Mouse (Mus musculus) kidney, postnatal 25 days (tissue): ENCODE results near the gene Acads.
"Not testable (repeated sequence)": the region's sequence is repeated elsewhere in the genome, so short reads cannot be mapped to it uniquely, and the experiment has no call there.

ENCODE experiments used
- DNase-seq, 2 experiments: peaks; one replicate each; pipeline ENCODE4 v3.0.0; 2021; ENCODE audit warnings: mixed read lengths in 2 of 2

Gene Acads

DNA sequence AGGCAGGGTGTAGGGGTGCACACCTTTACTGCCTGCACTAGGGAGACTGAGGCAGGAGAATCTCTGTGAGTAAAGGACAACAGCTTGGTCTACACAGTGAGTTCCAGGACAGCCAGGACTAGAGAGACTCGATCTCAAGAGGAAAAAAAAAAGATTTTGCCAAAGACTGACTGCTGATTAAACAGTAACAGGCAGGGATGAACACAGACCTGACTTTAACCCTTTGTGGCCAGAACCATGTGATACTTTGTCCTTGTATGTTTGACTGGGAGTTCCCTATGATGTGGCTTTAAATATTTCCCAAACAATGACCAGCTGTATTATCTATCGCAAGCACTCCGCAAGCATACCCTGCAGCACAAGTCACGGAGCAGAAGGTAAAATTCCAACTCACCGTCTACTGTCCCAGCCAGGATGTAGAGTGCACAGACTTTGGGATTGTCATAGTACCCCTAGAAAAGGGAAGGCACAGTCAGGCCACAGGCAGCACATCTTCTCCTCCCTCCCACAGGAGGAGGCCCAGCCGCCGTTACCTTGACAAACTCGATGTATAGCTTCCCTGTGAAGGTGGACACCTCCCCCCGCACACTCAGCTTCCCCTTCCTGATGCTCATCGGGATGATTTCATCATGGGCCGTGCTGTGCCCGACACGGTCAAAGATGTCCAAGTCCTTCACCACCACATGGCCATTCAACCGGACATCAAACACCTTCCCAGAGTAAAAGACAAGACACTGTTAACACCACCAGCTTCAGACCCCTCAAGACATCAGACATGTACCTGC is 30.7 kb upstream of the Acads start:
- DNase-seq = peak in 1 of 2 experiments; percentile 36

DNA sequence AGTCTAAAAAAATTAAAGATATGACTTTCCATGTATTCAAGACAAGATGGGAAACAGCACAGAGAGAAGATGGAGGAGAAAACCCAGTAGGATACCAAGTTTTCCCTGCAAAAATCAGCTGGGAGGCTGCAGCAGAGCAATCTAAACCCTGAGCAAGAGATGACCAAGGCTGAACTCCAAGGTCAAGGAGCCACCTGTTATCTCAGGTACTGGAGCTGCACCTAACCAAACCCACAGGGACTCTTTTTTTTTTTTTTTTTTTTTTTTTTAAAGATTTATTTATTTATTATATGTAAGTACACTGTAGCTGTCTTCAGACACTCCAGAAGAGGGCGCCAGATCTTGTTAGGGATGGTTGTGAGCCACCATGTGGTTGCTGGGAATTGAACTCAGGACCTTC is 29.7 kb upstream of the Acads start:
- DNase-seq = not testable (repeated sequence)

DNA sequence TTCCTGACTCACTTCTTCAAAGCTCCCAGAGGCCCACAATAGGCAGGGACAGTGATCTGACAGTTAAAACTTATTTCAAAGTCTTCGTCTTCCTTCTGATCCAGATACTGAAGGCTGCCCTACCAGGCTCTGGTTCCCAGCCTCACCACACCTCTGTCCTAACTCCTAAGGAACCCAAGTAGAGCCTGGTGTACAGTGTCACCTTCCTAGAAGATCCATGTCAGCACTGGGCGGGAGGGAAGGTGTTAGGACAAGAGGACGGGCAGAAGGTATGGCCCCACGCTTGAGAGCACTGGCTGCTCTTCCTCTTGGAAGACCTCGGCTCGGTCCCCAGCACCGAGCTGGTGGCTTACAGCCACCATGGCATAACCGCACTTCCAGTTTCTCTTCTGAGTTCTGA is 29.2 kb upstream of the Acads start:
- DNase-seq = peak in 1 of 2 experiments; percentile 22

DNA sequence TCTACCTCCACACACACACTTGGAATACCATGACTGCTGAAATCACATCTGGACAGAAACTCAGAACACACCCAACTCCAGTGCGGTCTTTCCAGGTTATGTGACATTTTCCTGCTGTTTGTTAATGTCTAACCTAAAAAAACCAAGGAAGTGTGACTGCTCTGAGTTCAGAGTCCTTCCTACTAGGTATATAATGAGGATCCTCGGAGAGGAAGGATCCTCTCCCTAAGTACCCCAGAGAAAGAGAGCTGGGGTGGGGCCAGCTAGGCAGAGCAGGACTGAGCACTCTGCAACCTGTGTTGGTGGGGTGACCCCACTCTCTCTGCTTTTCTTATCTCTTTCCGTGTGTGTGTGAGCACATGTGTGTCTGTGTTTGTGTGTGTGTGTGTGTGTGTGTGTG is 28.2 kb upstream of the Acads start:
- DNase-seq = peak in 1 of 2 experiments; percentile 67

DNA sequence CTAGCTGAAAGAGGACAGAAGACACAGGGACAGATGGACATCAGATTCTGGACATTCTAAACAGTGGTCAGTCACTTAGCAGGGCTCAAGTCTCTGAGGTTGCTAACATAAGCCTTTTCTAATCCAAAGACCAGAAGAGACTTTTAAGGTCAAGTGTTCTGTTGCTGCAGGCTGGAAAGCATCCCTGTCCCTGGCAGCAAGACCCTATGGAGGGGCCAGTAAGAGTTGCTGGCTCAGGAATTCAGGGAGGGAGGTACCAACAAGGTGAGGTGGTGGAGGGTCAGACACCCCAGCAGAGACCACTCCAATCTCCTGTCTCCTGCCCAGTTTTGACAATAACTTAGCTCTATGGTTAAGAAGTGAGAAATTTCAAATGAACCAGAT is 27.6 kb upstream of the Acads start:
- peak in 1 of 2 experiments; percentile 22 for DNase-seq

DNA sequence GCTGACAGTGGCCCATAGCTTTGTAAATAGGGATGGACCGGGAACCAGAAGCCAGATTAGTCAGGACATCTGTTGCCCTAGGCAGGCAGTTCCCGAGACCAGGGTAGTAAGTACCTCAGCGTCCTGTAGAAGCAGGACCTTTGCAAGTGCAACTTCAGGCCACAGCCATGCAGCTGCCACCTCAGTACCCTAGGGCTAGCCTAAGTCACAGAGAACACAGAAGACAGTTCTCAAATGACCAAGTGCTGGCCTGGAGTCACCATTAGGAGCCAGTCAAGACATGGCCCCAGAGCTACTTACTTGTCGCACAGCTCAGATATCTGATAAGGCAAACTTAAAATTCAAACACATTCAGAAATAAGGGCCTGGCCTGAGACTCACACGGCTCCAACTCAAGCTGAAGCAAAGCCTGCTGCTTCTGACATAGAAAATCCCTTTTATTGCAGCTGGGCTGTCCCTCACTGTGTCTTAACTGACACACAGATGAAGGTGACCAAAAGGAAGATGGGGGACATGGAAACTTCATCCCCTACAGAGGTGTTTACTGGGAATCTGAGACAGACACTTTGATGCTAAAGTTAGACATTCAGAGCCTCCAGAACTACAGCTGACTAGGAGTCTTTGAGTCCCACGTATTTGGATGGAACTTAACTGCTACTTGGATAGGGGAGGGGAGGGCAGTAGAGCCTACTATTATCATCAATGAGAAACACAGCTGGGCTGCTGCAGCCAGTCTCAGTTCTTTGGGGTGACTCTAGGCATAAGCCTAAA is 27.0 kb upstream of the Acads start:
- DNase-seq = peak in 1 of 2 experiments; percentile 26

DNA sequence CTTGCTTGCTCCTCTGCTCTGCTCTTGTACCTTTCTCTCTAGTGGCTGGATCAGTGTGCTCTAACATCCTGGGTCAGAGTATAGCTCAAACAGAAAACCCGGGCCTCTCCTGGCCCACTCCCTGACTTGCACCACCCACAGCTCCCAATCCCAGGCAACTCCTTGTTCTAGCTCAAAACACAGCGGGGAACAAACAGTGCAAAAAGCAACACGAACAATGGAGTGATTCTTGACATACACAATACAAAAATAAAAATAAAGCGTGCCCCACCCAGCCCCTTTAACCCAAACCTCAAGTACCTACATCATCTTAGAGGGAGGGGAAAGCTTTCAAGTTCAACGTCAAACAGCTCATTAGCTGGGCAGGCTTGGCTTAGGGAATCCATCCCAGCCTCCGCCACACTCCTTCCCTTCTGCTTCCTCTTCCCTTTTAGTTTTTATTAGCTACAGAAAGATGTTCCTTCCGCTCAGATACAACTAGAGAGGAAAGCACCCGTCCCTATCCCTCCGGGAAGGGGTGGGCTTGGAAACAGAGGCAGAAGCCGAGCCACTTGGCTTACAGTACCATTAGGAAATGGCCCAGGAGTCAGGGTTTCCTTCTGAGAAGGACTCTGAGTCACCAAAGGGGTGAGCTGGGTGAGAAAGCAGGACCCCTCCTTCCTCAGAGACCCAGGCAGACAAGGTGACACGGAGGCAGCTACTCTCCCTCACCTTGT is 26.3 kb upstream of the Acads start:
- DNase-seq = peak in 1 of 2 experiments; percentile 48

DNA sequence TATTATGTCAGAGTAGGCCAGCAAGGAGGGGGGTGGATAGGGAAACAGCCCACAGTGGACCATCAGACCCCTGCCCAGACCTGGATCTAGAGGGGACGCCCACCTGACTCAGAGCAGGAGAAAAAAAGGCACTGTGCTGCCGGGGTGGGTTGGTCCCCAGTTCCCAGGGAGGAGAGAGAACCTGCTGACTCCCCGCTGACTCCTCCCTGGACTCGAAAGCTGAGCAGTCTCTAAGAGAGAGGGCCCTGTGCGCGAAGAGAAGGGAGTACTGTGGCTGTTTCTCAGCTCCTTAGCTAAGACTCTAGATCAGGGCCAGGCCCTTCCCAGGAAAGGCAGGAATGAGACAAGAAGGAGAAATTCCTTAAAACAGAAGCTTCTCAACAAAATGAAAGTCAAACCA is 25.3 kb upstream of the Acads start:
- DNase-seq = peak in 1 of 2 experiments; percentile 30

DNA sequence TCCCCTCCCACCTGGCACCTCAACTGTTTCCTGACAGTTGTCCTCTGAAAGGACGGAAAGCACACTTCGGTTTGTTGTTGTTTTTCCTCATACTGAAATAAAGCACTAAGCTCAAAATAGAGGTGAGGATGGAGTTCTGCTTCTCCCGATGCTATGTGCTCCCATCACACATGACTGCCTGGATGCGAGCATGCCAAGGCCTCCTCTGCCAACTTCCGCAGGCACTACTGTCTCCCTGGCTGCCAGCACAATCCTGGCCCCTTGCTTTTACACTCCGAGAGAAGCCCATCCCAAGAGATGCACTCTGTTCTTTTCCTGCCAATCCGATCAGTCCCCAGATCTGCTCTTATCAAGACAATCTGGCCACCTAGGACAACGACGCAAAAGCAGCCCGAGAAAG is 24.4 kb upstream of the Acads start:
- no peak for DNase-seq

DNA sequence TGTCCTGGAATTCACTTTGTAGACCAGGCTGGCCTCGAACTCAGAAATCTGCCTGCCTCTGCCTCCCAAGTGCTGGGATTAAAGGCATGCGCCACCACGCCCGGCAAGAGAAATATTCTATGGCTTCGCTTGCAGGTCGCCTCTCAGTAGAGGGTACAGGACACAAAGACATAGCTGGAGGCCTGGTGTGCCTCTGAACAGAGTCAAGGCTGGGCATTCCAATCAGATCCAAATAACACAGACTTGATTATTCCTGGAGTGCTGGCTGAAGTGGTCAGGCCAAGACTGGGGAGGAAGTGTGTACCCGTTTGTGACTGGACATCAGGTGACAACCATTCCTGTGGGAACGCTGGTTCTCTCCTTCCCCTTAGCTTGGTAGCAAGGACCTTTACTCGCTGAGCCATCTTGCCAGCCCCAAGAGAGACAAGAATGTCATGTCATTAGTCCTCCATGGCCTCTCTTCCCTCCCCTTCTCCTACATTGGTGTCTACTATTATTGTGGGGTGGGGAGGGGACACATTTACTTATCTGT is 23.1 kb upstream of the Acads start:
- no peak for DNase-seq

DNA sequence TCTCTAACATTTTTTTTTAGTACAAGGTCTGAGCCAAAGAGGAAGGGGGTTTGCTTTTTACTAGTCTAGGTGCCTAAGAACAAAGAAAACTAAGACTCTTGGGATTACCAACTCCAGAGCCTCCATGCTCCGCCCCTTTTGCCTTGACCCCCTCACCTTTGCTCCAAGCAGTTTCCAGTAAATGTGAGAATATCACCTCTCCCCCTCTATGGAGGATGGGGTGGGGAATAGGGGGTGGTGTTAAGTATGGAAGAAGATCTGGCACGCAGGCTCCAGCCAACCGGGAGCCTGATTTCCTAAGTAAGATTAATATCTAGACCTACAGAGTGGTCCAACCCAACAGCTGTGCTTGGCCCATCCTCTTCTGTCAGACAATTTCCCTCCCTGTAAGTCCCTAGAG is 21.6 kb upstream of the Acads start:
- peak in 1 of 2 experiments; percentile 45 for DNase-seq

DNA sequence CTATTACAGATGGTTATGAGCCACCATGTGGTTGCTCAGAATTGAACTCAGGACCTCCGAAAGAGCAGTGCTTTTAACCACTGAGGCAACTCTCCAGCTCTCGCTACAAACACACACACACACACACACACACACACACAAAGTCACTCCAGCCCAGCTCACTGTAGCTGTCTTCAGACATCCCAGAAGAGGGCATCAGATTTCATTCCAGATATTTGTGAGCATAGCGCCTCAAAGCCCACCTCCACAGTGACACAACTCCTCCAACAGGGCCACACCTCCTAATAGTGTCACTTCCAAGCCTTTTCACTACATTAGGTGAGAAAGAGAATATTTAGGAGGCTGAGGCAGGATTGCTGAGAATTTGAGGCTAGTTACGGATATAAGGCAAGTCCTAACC is 20.0 kb upstream of the Acads start:
- DNase-seq = no peak

DNA sequence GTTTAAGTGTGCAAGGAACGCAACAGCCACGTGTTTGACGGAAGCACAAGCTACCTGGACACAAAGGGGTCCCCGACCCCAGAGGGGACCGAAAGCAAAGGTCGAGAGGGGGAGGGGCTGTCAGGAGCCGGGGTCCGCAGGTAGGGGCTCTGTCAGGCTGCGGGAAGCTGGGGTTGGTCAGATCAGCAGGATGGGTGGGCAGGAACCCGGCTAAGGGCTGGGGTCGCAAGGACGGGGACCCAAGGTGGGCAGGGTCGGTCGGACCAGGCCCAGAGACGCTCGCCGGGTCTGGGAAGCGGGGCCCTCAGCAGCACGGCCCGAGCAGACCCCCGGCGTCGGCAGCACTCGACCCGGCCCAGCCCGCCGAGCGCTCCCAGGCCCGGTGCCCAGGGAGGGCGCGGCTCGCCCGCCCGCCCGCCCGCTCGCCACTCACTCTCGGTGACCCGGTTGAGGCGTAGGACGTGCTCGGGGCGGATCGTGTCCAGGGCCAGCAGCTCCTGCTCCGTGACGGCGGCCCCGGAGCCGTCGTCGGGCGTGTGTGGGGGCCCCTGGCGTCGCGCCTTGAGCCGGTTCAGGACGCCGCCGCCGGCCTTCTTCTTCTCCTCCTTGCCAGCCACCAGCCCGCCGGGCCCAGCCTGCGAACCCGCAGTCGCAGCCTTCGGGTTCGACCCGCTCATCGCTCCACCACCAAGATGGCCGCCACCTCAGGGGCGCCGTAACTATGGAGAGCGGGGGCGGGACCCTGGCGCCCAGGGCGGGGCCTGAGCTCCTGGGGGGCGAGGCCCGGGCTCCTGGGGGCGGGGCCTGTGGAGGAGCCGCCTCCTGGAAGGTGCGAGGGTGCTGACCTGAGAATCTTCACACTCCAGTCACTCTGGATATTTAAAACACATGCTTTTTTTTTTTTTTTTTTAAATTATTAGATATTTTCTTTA is 15.4 kb upstream of the Acads start, which contains the start of gene Unc119b:
Gene Unc119b (minus strand): TSS at position 742 of the 932 bp plus-strand sequence.
- peak; percentile 91 to 94 for DNase-seq

DNA sequence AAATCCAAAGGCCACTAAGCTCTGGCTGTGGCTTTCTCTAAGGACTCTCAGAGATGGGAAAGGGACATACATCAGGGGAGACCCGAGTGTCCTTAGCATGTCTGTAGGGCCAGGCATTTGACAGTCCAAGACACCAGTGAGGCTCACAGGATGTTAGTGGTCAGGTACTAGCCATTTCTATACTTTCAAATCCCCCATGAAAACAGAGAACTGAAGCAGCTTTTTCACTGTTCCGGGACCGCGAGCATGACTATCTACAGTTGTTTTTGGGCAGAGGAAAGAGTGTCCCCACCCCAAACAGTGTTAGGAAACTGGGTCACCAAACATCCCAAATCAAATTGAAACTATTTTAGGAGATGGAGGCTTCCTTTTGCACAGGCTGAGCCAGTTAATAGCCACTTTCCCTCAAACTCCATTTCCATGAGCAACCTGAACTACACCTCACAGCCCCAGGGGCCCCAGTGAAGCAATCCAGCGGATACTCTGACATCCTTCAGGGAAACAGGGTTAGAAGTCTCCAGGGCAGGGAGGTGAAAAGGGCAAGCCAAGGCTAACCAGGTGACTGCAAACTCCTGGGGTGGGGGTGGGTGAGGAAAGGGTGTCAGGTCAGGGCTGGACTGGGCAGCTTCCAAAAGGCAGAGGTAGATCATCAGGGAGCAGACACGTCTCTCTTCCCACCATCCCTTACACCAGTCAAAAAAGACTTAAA is 14.4 kb upstream of the Acads start:
- peak; percentile 25 to 62 for DNase-seq

DNA sequence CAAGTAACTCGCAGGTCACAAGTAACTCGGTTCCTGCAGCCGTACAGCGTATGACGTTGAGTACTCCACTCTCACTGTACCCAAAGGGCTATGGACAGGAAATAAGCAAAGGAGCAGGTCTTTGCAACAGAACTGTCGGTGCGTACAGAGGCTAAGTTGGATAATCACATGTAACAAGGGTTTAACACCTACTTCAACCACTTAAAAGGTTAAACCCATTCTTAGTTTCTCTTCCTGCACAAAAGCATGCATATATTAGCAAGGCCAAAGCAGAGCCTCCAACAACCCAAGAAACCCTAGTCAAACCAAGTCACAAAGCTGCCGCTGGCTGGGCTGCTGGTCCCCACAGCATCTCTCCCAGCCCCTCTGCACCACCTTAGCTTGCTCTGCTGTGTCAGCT is 13.3 kb upstream of the Acads start:
- DNase-seq = no peak

DNA sequence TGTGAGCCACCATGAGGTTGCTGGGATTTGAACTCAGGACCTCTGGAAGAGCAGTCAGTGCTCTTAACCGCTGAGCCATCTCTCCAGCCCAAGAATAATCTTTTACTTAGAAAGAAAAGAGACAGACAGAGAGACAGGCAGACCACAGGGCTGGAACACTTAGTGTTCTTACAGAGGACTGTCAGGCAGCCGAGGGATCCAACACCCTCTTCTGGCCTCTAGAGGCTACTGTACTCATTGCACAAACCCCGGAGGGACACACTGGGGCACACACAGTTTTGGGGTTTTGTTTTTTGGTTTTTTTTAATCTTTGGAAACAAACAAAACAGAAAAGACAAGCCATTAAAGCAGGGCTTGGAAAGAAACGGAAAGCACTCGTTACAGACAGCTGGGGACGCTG is 10.2 kb upstream of the Acads start:
- DNase-seq = peak in 1 of 2 experiments; percentile 40

DNA sequence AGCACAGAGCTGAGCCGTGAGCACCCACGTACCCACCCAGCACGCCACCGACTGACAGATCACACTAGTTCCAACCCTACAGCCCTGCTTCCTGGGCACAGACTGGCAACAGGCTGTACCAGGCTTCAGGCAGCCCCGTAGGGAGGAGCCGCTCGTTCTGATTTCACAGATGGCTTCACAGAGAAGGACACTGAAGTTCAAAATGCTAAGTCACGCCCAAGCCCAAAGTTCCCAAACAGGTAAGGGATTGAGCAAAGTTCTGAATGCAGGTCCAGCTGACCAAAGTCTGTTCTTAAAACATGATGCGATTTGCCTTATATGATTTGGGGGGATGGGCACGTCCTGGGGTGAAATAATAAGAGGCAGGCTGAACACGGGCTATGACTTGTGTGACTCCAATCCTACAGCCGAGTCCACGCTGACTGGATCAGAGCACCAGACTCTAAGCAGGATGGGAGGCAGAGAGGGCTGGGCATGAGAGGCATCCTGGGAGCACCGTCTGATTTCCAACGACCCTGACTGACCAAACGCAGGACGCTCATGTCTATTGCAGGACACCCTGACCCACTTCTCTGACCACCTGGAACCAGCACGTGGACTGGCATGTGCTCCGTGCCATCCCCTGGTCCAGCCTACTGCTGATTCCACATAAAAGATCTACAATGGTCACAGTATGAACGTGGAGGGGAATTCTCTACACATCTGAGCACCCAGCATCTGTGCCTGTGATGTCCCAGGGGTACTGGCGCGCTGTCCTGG is 8.5 kb upstream of the Acads start:
- peak; percentile 80 to 92 for DNase-seq

DNA sequence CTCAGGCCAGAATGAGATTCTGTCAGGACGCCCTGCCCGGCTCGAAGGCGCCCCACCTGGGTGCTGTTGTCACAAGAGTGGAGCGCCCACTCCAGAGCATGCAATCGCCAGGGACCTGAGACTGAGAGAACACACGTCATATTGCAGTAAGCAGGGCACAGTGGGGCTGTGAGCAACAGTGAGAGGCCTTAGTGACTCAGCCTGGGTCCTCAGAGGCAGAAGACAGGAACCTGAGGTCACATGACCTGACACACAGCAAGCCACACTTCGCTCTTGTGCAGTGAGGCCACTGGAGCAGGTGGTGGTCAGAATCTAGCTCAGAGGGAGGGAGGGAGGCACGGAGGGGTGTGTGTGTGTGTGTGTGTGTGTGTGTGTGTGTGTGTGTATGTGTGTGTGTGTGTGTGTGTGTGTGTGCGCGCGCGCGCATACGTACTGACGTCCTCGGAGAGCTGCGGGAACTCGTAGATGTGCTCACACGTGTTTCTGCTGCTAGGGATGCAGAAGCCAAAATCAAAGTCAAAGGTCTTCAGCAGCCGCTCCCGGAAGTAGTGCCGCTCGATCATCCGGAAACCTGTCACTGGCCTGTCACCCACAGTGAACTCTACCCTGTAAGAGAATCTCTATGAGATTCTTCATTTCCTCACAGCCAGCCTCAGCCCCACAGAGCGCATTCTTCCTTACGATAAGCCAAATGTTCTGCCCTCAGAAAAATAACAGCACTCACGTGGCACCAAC is 7.6 kb upstream of the Acads start:
- peak in 1 of 2 experiments; percentile 31 for DNase-seq

DNA sequence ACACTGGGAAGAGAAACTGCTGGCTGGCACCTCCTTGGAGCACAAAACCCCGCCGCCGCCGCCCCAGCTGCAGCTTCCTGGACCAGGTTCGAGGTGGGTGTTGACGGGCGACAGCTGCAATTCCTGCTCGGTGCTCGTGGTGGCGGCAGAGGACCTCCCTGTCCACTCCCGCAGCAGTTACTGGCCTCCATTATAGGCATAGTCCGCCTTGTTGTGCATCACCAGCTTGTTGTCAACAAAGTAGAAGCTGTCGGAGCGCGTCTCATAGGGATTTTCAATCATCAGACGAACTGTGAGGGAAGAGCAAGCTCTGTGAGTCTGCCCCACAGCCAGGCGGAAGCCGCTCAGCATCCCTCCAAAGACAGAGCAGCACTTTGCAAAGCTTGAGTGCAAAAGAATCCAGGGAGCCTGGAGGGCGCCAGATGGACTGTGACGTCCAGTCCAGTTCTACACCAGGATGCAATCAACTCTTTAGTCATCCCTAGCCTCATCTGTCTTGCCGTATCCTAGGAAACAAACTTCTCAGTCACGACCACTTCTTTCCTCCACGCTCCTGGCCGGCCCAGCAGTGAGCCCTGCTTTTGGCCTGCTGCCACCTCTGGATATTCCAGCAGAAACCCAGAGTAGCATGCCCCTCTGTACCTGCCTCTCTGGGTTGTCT is 6.2 kb upstream of the Acads start:
- peak; percentile 87 to 88 for DNase-seq
